Mouse (Mus musculus): ENCODE measurements around the gene Serhl.

Gene Serhl

GRCm38 (mm10) chr15:83107814-83108213 lies 18.5 kb downstream of the Serhl start:
- Histone ChIP-seq H3K9me3 (ENCODE audit: low read length) (peaks cover 36% of the 10 kb centered on the region), H3K36me3 (ENCODE audit: insufficient read depth, low read length) (peaks cover 31% of the 10 kb centered on the region), H3K27me3 (ENCODE audit: insufficient read depth, low read length) (no peaks in the 10 kb centered on the region), H3K4me1 (replicated peaks; ENCODE audit: low read depth, low read length) (peaks cover 30% of the 10 kb centered on the region), H3K4me3 (replicated peaks; ENCODE audit: low read length) (no peak overlapping the region)
- TF ChIP-seq NANOG (IDR thresholded peaks at IDR 0.05; ENCODE audit: borderline replicate concordance, low read length) (no peak), CTCF (conservative IDR thresholded peaks at IDR 0.05; ENCODE audit: low read length) (no peak), POU5F1 (IDR thresholded peaks at IDR 0.05; ENCODE audit: borderline replicate concordance, low read length) (no peak)

- H3K4me3 ChIP-seq (replicated peaks; ENCODE audit: low read length): no peak overlapping the region
- peaks cover 35% of the 10 kb centered on the region for H3K4me1 ChIP-seq (replicated peaks; ENCODE audit: low read depth, low read length)
- no peaks in the 10 kb centered on the region for H3K27me3 ChIP-seq (ENCODE audit: insufficient read depth, low read length)
- peaks cover 37% of the 10 kb centered on the region for H3K36me3 ChIP-seq (ENCODE audit: insufficient read depth, low read length)
- H3K9me3 ChIP-seq (ENCODE audit: low read length): peaks cover 45% of the 10 kb centered on the region
- no peak for TF ChIP-seq POU5F1 (IDR thresholded peaks at IDR 0.05; ENCODE audit: borderline replicate concordance, low read length)
- no peak for TF ChIP-seq CTCF (conservative IDR thresholded peaks at IDR 0.05; ENCODE audit: low read length)
- no peak for TF ChIP-seq NANOG (IDR thresholded peaks at IDR 0.05; ENCODE audit: borderline replicate concordance, low read length)
Measured at GRCm38 (mm10) chr15:83111290-83111689, 22.0 kb downstream of the Serhl start.

- Histone ChIP-seq H3K9me3 (ENCODE audit: low read length) (peaks cover 45% of the 10 kb centered on the region), H3K4me3 (replicated peaks; ENCODE audit: low read length) (no peak overlapping the region; the same call in 1 of the 2 replicates), H3K27me3 (ENCODE audit: insufficient read depth, low read length) (no peaks in the 10 kb centered on the region), H3K36me3 (ENCODE audit: insufficient read depth, low read length) (peaks cover 42% of the 10 kb centered on the region), H3K4me1 (replicated peaks; ENCODE audit: low read depth, low read length) (peaks cover 35% of the 10 kb centered on the region)
- TF ChIP-seq NANOG (IDR thresholded peaks at IDR 0.05; ENCODE audit: borderline replicate concordance, low read length): no peak
- TF ChIP-seq POU5F1 (IDR thresholded peaks at IDR 0.05; ENCODE audit: borderline replicate concordance, low read length): no peak
- no peak for TF ChIP-seq CTCF (conservative IDR thresholded peaks at IDR 0.05; ENCODE audit: low read length)
Measured at GRCm38 (mm10) chr15:83111874-83112273, 22.6 kb downstream of the Serhl start.

- Histone ChIP-seq H3K27me3 (ENCODE audit: insufficient read depth, low read length) (no peaks in the 10 kb centered on the region), H3K36me3 (ENCODE audit: insufficient read depth, low read length) (peaks cover 52% of the 10 kb centered on the region), H3K4me3 (replicated peaks; ENCODE audit: low read length) (no peak overlapping the region), H3K4me1 (replicated peaks; ENCODE audit: low read depth, low read length) (peaks cover 35% of the 10 kb centered on the region), H3K9me3 (ENCODE audit: low read length) (peaks cover 45% of the 10 kb centered on the region)
- TF ChIP-seq CTCF (conservative IDR thresholded peaks at IDR 0.05; ENCODE audit: low read length): no peak
- TF ChIP-seq NANOG (IDR thresholded peaks at IDR 0.05; ENCODE audit: borderline replicate concordance, low read length): no peak
- TF ChIP-seq POU5F1 (IDR thresholded peaks at IDR 0.05; ENCODE audit: borderline replicate concordance, low read length): no peak
Measured at GRCm38 (mm10) chr15:83112898-83113297, 23.6 kb downstream of the Serhl start.

- H3K4me1 ChIP-seq (replicated peaks; ENCODE audit: low read depth, low read length): peaks cover 45% of the 10 kb centered on the region
Measured at GRCm38 (mm10) chr15:83114106-83114505, 24.8 kb downstream of the Serhl start.

GRCm38 (mm10) chr15:83115071-83115470 lies 25.8 kb downstream of the Serhl start:
- Histone ChIP-seq H3K36me3 (ENCODE audit: insufficient read depth, low read length) (peaks cover 71% of the 10 kb centered on the region), H3K4me1 (replicated peaks; ENCODE audit: low read depth, low read length) (peaks cover 54% of the 10 kb centered on the region), H3K27me3 (ENCODE audit: insufficient read depth, low read length) (no peaks in the 10 kb centered on the region), H3K4me3 (replicated peaks; ENCODE audit: low read length) (peak overlapping the region; percentile 4; the same call in 1 of the 2 replicates), H3K9me3 (ENCODE audit: low read length) (peaks cover 36% of the 10 kb centered on the region)
- TF ChIP-seq POU5F1 (IDR thresholded peaks at IDR 0.05; ENCODE audit: borderline replicate concordance, low read length) (no peak), CTCF (conservative IDR thresholded peaks at IDR 0.05; ENCODE audit: low read length) (no peak), NANOG (IDR thresholded peaks at IDR 0.05; ENCODE audit: borderline replicate concordance, low read length) (no peak)

More at GRCm38 (mm10) chr15:83114106-83114505, 24.8 kb downstream of the Serhl start:
- TF ChIP-seq CTCF (conservative IDR thresholded peaks at IDR 0.05; ENCODE audit: low read length) (no peak), NANOG (IDR thresholded peaks at IDR 0.05; ENCODE audit: borderline replicate concordance, low read length) (no peak), POU5F1 (IDR thresholded peaks at IDR 0.05; ENCODE audit: borderline replicate concordance, low read length) (no peak)
- no peak overlapping the region for H3K4me3 ChIP-seq (replicated peaks; ENCODE audit: low read length)
- peaks cover 45% of the 10 kb centered on the region for H3K9me3 ChIP-seq (ENCODE audit: low read length)
- H3K36me3 ChIP-seq (ENCODE audit: insufficient read depth, low read length): peaks cover 64% of the 10 kb centered on the region
- no peaks in the 10 kb centered on the region for H3K27me3 ChIP-seq (ENCODE audit: insufficient read depth, low read length)

GRCm38 (mm10) chr15:83118360-83118759 lies 29.1 kb downstream of the Serhl start:
- TF ChIP-seq CTCF (conservative IDR thresholded peaks at IDR 0.05; ENCODE audit: low read length): no peak
- TF ChIP-seq NANOG (IDR thresholded peaks at IDR 0.05; ENCODE audit: borderline replicate concordance, low read length): no peak
- no peak for TF ChIP-seq POU5F1 (IDR thresholded peaks at IDR 0.05; ENCODE audit: borderline replicate concordance, low read length)

GRCm38 (mm10) chr15:83121709-83122565 lies 32.6 kb downstream of the Serhl start:
- no peak for TF ChIP-seq NANOG (IDR thresholded peaks at IDR 0.05; ENCODE audit: borderline replicate concordance, low read length)
- no peak for TF ChIP-seq POU5F1 (IDR thresholded peaks at IDR 0.05; ENCODE audit: borderline replicate concordance, low read length)
- TF ChIP-seq CTCF (conservative IDR thresholded peaks at IDR 0.05; ENCODE audit: low read length): no peak
- peaks cover 69% of the 10 kb centered on the region for H3K36me3 ChIP-seq (ENCODE audit: insufficient read depth, low read length)
- H3K4me3 ChIP-seq (replicated peaks; ENCODE audit: low read length): peak overlapping the region; percentile 100
- H3K4me1 ChIP-seq (replicated peaks; ENCODE audit: low read depth, low read length): peaks cover 45% of the 10 kb centered on the region
- H3K9me3 ChIP-seq (ENCODE audit: low read length): no peaks in the 10 kb centered on the region
- H3K27me3 ChIP-seq (ENCODE audit: insufficient read depth, low read length): no peaks in the 10 kb centered on the region

More at GRCm38 (mm10) chr15:83118360-83118759, 29.1 kb downstream of the Serhl start:
- H3K36me3 ChIP-seq (ENCODE audit: insufficient read depth, low read length): peaks cover 73% of the 10 kb centered on the region
- H3K4me1 ChIP-seq (replicated peaks; ENCODE audit: low read depth, low read length): peaks cover 66% of the 10 kb centered on the region
- H3K9me3 ChIP-seq (ENCODE audit: low read length): peaks cover 4% of the 10 kb centered on the region; the same call in 1 of the 2 replicates
- H3K4me3 ChIP-seq (replicated peaks; ENCODE audit: low read length): no peak overlapping the region
- H3K27me3 ChIP-seq (ENCODE audit: insufficient read depth, low read length): no peaks in the 10 kb centered on the region

All from E14TG2a.4 (cell line).